Mouse (Mus musculus): ENCODE results near the gene Micall2. TPM values are rescaled to one million over a fixed set of nuclear protein-coding genes. Genes with fewer than 3 reads are reported as not detected.
A peak's percentile ranks its signal among the peaks of the same experiment; 100 is the strongest.

Micall2 gene
- polyA plus RNA-seq, 1 experiment from 2014 or later: 6.5 TPM

DNA sequence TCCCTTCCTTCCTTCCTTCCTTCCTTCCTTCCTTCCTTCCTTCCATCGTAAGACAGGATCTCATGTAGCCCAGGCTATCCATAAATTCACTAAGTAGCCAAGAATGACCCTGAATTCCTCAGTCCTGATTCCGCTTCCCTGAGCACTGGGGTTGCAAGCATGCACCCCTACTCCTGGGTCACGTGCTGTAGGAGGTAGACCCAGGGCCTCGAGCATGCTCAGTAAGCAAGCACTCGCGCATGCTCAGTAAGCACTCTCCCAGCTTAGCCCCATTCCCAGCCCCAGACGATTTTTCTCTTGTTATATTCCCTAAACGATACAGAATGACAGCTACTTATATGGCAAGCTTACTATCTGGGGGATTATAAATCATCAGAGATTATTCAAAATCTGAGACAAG lies 74.4 kb downstream of the Micall2 start:
- no peak overlapping the region for H3K27ac ChIP-seq (ENCODE audit: low read depth)
- 0 out of 2 replicates have a peak, but pooled peaks cover 4% of the 10 kb centered on the region for H3K4me1 ChIP-seq (replicated peaks; ENCODE audit: control insufficient read depth, insufficient read depth, low read length)
- no peak overlapping the region for H3K4me3 ChIP-seq (ENCODE audit: low read depth, low read length)
- DNase-seq (ENCODE audit: low spot score): no peak
- 56% methylated on average over 7 of the region's 8 CpGs for WGBS
- H3K9me3 ChIP-seq (ENCODE audit: control insufficient read depth, low read length): no peaks in the 10 kb centered on the region
- ATAC-seq (replicated peaks; ENCODE audit: low FRiP score, low TSS enrichment, low read depth): no peak
- H3K36me3 ChIP-seq (ENCODE audit: control insufficient read depth, insufficient read depth, low read length): no peaks in the 10 kb centered on the region
- H3K4me2 ChIP-seq (ENCODE audit: low read length): no peak overlapping the region
- H3K27me3 ChIP-seq (replicated peaks; ENCODE audit: control insufficient read depth, insufficient read depth, low read length): peaks cover 45% of the 10 kb centered on the region
- H3K9ac ChIP-seq (ENCODE audit: low read length): no peak overlapping the region

DNA sequence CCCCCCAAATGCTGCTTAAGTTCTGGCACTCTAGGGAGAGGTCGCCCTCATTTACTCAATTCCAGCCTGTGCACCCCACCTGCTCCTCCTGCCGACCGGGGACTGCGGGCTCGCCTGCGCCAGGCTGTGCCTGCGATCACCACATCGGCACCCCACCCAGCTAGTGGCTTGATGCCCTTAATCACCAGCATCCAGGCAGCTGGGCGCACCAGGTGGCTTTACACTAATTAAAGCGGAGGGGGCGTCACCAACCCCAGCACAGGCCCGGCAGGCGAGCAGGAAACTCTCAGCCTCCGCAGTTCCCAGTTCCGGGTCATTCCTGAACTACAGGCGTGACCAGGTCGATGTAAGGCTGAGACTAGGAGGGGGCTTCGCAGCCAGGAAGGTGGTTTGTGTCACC lies 76.8 kb downstream of the Micall2 start:
- Histone ChIP-seq H3K4me3 (ENCODE audit: low read depth, low read length) (no peak overlapping the region), H3K4me2 (ENCODE audit: low read length) (peak overlapping the region; percentile 28; the same call in 1 of the 2 replicates), H3K27ac (ENCODE audit: low read depth) (no peak overlapping the region), H3K9ac (ENCODE audit: low read length) (no peak overlapping the region), H3K9me3 (ENCODE audit: control insufficient read depth, low read length) (no peaks in the 10 kb centered on the region), H3K4me1 (replicated peaks; ENCODE audit: control insufficient read depth, insufficient read depth, low read length) (0 out of 2 replicates have a peak, but pooled peaks cover 4% of the 10 kb centered on the region), H3K27me3 (replicated peaks; ENCODE audit: control insufficient read depth, insufficient read depth, low read length) (peaks cover 41% of the 10 kb centered on the region), H3K36me3 (ENCODE audit: control insufficient read depth, insufficient read depth, low read length) (no peaks in the 10 kb centered on the region)
- DNase-seq (ENCODE audit: low spot score) (peak; percentile 65), ATAC-seq (replicated peaks; ENCODE audit: low FRiP score, low TSS enrichment, low read depth) (no peak; the same call in 1 of the 2 replicates)
- WGBS: 3% methylated on average over 18 of the region's 18 CpGs

DNA sequence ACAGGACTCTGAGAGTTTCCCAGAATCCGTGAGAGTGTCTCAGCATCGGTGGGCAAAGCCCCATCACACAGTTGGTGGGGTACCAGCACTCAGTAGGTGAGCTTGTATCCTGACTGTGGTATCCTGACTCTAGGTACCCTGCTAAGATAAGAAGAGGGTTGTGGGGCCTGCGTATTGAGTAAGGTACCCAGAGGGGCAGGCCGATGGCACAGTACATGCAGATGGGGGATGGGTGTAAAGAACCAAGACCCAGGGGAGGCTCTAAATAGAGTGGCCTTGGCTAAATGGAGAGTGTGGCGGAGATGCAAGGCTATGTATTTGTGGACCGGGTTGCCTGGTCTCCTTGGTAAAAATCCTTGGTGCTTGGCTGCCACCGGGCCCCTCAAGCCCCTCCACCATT lies 77.3 kb downstream of the Micall2 start:
- WGBS: 34% methylated on average over 7 of the region's 7 CpGs

DNA sequence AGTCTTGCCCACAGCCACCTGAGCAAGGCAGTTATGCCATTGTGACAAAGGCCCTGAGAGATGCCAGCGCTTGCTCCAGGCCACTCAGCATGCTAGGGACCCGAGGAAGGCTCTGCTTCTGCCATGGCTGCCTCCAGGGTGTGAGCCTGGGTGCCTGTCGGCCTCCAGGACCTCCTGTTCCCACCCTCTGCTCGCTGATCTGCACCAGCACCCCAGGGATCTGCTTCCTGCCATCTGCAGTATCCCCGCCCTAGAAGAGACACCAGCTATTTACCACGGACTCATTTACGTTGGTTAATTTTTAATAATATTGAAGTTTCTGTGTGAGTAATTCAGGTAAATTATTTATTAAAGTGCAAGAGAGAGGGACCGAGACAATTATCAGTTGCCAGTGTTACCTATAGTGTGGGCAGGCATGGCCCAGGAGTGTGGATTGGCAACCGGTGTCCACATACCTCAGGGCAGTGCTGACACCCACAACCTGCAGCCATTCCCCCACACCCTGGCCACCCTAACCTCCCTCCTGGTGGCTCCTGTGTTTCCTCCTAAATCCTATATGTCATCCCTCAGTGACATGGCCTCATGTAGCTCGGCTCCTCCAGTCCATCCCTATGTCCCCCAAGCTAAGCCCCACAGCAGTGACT lies 78.1 kb downstream of the Micall2 start:
- Histone ChIP-seq H3K4me2 (ENCODE audit: low read length) (no peak overlapping the region), H3K27ac (ENCODE audit: low read depth) (no peak overlapping the region), H3K9me3 (ENCODE audit: control insufficient read depth, low read length) (no peaks in the 10 kb centered on the region), H3K27me3 (replicated peaks; ENCODE audit: control insufficient read depth, insufficient read depth, low read length) (peaks cover 41% of the 10 kb centered on the region), H3K4me3 (ENCODE audit: low read depth, low read length) (no peak overlapping the region), H3K9ac (ENCODE audit: low read length) (no peak overlapping the region), H3K36me3 (ENCODE audit: control insufficient read depth, insufficient read depth, low read length) (no peaks in the 10 kb centered on the region), H3K4me1 (replicated peaks; ENCODE audit: control insufficient read depth, insufficient read depth, low read length) (0 out of 2 replicates have a peak, but pooled peaks cover 4% of the 10 kb centered on the region)
- DNase-seq (ENCODE audit: low spot score) (no peak), ATAC-seq (replicated peaks; ENCODE audit: low FRiP score, low TSS enrichment, low read depth) (no peak)
- 53% methylated on average over 10 of the region's 10 CpGs for WGBS

More for the DNA sequence above, 77.3 kb downstream of the Micall2 start:
- 0 out of 2 replicates have a peak overlapping the region, but pooled peaks have one; percentile 28 for H3K4me2 ChIP-seq (ENCODE audit: low read length)
- H3K36me3 ChIP-seq (ENCODE audit: control insufficient read depth, insufficient read depth, low read length): no peaks in the 10 kb centered on the region
- no peak overlapping the region for H3K9ac ChIP-seq (ENCODE audit: low read length)
- ATAC-seq (replicated peaks; ENCODE audit: low FRiP score, low TSS enrichment, low read depth): no peak
- no peaks in the 10 kb centered on the region for H3K9me3 ChIP-seq (ENCODE audit: control insufficient read depth, low read length)
- H3K27ac ChIP-seq (ENCODE audit: low read depth): no peak overlapping the region
- 0 out of 2 replicates have a peak, but pooled peaks cover 4% of the 10 kb centered on the region for H3K4me1 ChIP-seq (replicated peaks; ENCODE audit: control insufficient read depth, insufficient read depth, low read length)
- DNase-seq (ENCODE audit: low spot score): no peak
- H3K4me3 ChIP-seq (ENCODE audit: low read depth, low read length): no peak overlapping the region
- H3K27me3 ChIP-seq (replicated peaks; ENCODE audit: control insufficient read depth, insufficient read depth, low read length): peaks cover 41% of the 10 kb centered on the region

Small RNA genes lying within 50 kb of the gene (microRNA-seq; reads per million reads assigned to microRNA genes)
- not detected for gene Mir7037

Other genes with a start within 250 kb of the Micall2 start
- gene Uncx, start 192.8 kb downstream of the Micall2 start, polyA plus RNA-seq (2014; fragmentation: Nextera tagmentation; extraction: Ambion mirVana): not detected in 2 replicates
- 36.5 and 42.5 TPM in 2 replicates for gene Ints1, start 39.3 kb upstream of the Micall2 start, polyA plus RNA-seq (2014; fragmentation: Nextera tagmentation; extraction: Ambion mirVana)
- 9.4 and 11.2 TPM in 2 replicates for gene Mafk, start 55.2 kb upstream of the Micall2 start, polyA plus RNA-seq (2014; fragmentation: Nextera tagmentation; extraction: Ambion mirVana)
- 12.5 and 15.1 TPM in 2 replicates for gene Tmem184a, start 83.6 kb upstream of the Micall2 start, polyA plus RNA-seq (2014; fragmentation: Nextera tagmentation; extraction: Ambion mirVana)
- not detected in 2 replicates for gene Gm26938, start 90.1 kb upstream of the Micall2 start, polyA plus RNA-seq (2014; fragmentation: Nextera tagmentation; extraction: Ambion mirVana)
- gene Psmg3, start 90.5 kb upstream of the Micall2 start, polyA plus RNA-seq (2014; fragmentation: Nextera tagmentation; extraction: Ambion mirVana): 82.9 and 96.6 TPM in 2 replicates
- gene Elfn1, start 171.6 kb upstream of the Micall2 start, polyA plus RNA-seq (2014; fragmentation: Nextera tagmentation; extraction: Ambion mirVana): 0.23 and 0.26 TPM in 2 replicates

All from intestine, embryonic 14.5 days (tissue).